Mouse (Mus musculus) brain, embryonic 18.5 days (tissue): Measurements from ENCODE around the gene Stoml1.

Experiments
- DNase-seq: peaks from one replicate; pipeline ENCODE4 v3.0.0-alpha.2; 2012; ENCODE audit warnings: low read depth, low spot score

Stoml1 gene

GRCm38 (mm10) chr9:58253033-58253804 lies at the start of gene Stoml1:
TSS of gene Stoml1 (plus strand) at chr9:58253164.
- peak; percentile 79 for DNase-seq

- DNase-seq = no peak
Observed at GRCm38 (mm10) chr9:58203516-58204447, 49.2 kb upstream of the Stoml1 start, which contains the start of the genes Islr and Islr2. TSS of gene Islr (minus strand) at chr9:58204306. TSS of gene Islr2 (minus strand) at chr9:58204319.

DNA sequence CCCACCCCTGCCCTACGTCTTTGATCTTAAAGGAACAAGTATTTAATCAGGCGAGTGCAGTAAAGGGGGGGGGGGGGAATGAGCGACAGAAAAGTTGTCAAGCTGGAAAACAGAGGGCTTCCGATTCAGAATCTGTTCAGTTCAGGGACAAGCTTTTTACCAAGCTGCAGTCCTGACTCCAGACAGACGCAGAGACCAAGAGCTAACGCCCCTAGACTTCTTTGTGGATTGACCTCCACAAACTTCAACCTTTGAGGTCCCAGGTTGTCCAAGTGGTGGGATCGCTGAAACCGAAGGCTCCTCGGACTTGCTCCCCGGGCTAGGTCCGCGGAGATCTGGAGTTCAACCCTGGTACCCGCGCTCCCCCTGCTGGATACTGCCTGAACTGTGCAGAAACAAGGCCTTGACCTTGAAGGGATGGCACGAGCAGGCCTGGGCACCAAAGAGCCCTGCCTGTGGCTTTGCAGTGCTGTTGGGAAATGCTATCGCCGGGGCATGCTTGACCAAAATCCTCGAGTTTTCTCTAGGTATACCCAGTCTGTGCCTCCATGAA lies 48.4 kb upstream of the Stoml1 start:
- no peak for DNase-seq

GRCm38 (mm10) chr9:58206013-58206412 lies 47.0 kb upstream of the Stoml1 start:
- DNase-seq = no peak

- no peak for DNase-seq
Observed at GRCm38 (mm10) chr9:58209462-58210303, 43.3 kb upstream of the Stoml1 start.

GRCm38 (mm10) chr9:58210304-58210627 lies 42.7 kb upstream of the Stoml1 start:
- no peak for DNase-seq

GRCm38 (mm10) chr9:58213377-58213776 lies 39.6 kb upstream of the Stoml1 start:
- no peak for DNase-seq

GRCm38 (mm10) chr9:58213865-58214264 lies 39.1 kb upstream of the Stoml1 start:
- no peak for DNase-seq

- no peak for DNase-seq
Observed at GRCm38 (mm10) chr9:58214519-58215180, 38.3 kb upstream of the Stoml1 start.

DNA sequence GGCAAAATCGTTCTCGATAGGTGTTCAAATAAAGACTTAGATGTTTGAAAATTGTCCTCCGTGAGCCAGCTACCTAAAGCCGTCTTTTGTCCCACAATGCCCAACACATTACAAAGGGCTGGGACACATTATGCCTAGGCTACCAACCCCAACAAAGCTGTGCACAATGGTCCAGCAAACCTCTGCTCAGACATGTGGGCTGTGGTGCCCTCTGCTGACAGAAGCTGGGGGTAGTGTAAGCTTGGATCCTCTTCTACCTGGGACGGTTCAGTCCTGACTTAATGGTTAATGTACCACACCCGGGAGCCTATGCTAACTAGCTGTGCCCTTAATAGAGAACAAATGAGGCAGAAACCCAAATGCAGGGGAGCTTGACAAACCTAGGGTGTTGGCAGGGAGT lies 36.6 kb upstream of the Stoml1 start:
- DNase-seq = no peak

- DNase-seq = no peak
Observed at GRCm38 (mm10) chr9:58218539-58218938, 34.4 kb upstream of the Stoml1 start.

- DNase-seq = no peak
Observed at GRCm38 (mm10) chr9:58220218-58220903, 32.6 kb upstream of the Stoml1 start.

DNA sequence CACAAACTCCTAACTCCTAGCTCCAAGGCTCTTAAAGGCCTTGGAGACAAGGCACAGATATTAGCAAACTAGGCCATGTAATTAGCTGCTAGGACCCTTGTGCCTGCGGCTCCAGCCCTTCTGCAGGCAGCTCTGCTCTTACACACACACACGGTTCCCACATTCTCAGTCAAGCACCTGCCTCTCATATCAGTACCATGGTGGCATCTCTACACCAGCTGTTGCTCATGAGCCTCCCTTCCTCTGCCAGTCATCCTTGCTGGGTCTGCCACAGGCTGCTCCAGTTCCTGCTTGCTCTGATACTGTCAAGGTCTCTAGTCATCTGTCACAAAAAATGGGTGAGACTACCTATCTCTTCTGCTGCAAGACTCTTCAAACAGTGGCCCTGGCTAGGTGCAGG lies 28.6 kb upstream of the Stoml1 start:
- no peak for DNase-seq

GRCm38 (mm10) chr9:58225915-58226913 lies 26.8 kb upstream of the Stoml1 start:
- DNase-seq = no peak

GRCm38 (mm10) chr9:58228777-58229466 lies 24.0 kb upstream of the Stoml1 start:
- no peak for DNase-seq

GRCm38 (mm10) chr9:58231746-58232145 lies 21.2 kb upstream of the Stoml1 start:
- no peak for DNase-seq

DNA sequence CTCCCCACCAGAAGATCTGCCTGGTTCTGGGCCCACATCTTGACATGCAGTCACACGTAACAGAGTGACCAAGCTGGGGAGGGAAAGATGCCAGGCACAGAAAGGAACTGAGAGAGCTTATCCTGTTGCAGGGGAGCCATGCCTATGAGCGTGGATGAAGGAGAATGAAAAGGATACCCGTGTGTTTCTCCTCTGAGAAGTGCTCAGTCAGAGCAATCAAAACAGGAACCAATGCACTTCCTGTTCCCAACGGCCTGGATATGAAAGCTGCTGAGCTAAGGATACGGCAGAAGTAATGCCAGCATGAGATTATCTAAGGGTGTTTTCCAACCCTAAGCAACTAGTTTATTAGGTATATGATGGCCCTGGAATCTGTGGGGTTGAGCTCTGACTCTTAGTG lies 20.6 kb upstream of the Stoml1 start:
- no peak for DNase-seq

DNA sequence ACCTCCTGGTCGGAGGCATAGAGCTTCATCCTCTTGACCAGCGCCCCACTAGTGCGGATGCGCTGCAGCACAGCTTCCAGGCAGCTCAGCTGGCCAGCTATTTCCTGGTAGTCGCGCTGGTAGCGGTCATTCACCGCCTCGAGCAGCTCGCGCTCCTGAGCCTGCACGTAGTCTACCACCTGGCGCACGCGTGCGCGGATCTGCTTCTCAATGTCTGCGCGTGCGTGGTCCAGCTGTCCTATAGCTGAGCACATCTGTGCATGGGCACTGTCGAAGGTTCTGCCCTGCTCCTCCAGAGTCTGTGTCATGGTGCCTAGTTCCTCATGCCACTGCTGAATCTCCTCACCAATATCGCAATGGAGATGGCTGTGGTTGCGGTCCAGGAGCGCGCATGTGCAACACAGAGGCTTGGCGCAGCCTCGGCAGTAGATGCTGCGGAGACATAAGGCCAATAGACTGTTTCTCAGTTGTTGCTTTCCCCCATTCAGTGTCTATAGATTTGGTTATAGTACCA lies 18.4 kb upstream of the Stoml1 start:
- no peak for DNase-seq
